Comparison of ENCODE assay signal across 8 mouse cellular contexts in genomic region chr1:156939251-156940141, GRCm38 (mm10). TPM values are rescaled to one million over a fixed set of nuclear protein-coding genes. Genes with fewer than 3 reads are reported as not detected.
DNase-seq lines count a peak whose midpoint lies in the region; ATAC-seq and TF ChIP-seq lines count a peak whose summit lies in the region.

Gene Ralgps2 (minus strand): TSS chr1:156939626.

- peaks cover 11% of the 10 kb centered on the region; the same call in 1 of the 2 replicates for H3K27me3 ChIP-seq in G1E (ENCODE audit: insufficient read depth, low read length)
- no peaks in the 10 kb centered on the region for H3K27me3 ChIP-seq in forebrain, embryonic 16.5 days (replicated peaks; ENCODE audit: control insufficient read depth, insufficient read depth, low read length)
- no peaks in the 10 kb centered on the region for H3K27me3 ChIP-seq in hindbrain, embryonic 11.5 days (ENCODE audit: control insufficient read depth, insufficient read depth, low read length)

- H3K4me2 ChIP-seq in forebrain, embryonic 16.5 days (ENCODE audit: low read length) = peak within 1 kb of the TSS; percentile 82
- peak within 1 kb of the TSS; percentile 91 for H3K4me2 ChIP-seq in hindbrain, embryonic 11.5 days (replicated peaks; ENCODE audit: low read depth, low read length)

- H3K9ac ChIP-seq in forebrain, embryonic 16.5 days (replicated peaks; ENCODE audit: low read depth, low read length) = peak within 1 kb of the TSS; percentile 95
- H3K9ac ChIP-seq in hindbrain, embryonic 11.5 days (ENCODE audit: low read depth, low read length) = peak within 1 kb of the TSS; percentile 93

- peak; percentile 57 for DNase-seq in G1E (ENCODE audit: low spot score)
- DNase-seq in hindbrain, embryonic 11.5 days (ENCODE audit: low spot score) = peak; percentile 80
- DNase-seq in layer of hippocampus, postnatal 14 days (ENCODE audit: low spot score in 2 of 2) = peak; percentile 61 to 73
- DNase-seq in lung, postnatal 10 days = peak; percentile 63
- peak; percentile 39 for DNase-seq in ovary, postnatal 14 days (ENCODE audit: low spot score)
- DNase-seq in thymus, postnatal 25 days = peak; percentile 82

- H3K4me3 ChIP-seq in G1E (ENCODE audit: low read depth, low read length) = peak within 1 kb of the TSS; percentile 77
- H3K4me3 ChIP-seq in forebrain, embryonic 16.5 days (replicated peaks; ENCODE audit: low read length) = peak within 1 kb of the TSS; percentile 88
- peak within 1 kb of the TSS; percentile 90 for H3K4me3 ChIP-seq in hindbrain, embryonic 11.5 days (ENCODE audit: low read depth, low read length)

- no peak for ATAC-seq in G1E (ENCODE audit: extremely low read depth, insufficient number of reproducible peaks, low FRiP score, poor library complexity, severe bottlenecking)
- peak; percentile 80 for ATAC-seq in cerebellum, adult (ENCODE audit: insufficient number of reproducible peaks, low FRiP score, low TSS enrichment)
- ATAC-seq in forebrain, embryonic 16.5 days = peak; percentile 85
- ATAC-seq in hindbrain, embryonic 11.5 days (ENCODE audit: low FRiP score) = peak; percentile 89

- peaks cover 13% of the 10 kb centered on the region for H3K9me3 ChIP-seq in G1E (replicated peaks)
- H3K9me3 ChIP-seq in forebrain, embryonic 16.5 days (ENCODE audit: control insufficient read depth, low read length) = no peaks in the 10 kb centered on the region
- no peaks in the 10 kb centered on the region for H3K9me3 ChIP-seq in hindbrain, embryonic 11.5 days (ENCODE audit: control insufficient read depth, low read length)

- no peaks in the 10 kb centered on the region for H3K36me3 ChIP-seq in G1E (replicated peaks)
- H3K36me3 ChIP-seq in forebrain, embryonic 16.5 days (ENCODE audit: control insufficient read depth, insufficient read depth) = no peaks in the 10 kb centered on the region
- no peaks in the 10 kb centered on the region for H3K36me3 ChIP-seq in hindbrain, embryonic 11.5 days (ENCODE audit: control insufficient read depth, insufficient read depth, low read length)

- no peak for TF ChIP-seq CTCF in G1E (IDR thresholded peaks at IDR 0.05; ENCODE audit: low read depth, low read length)

- H3K4me1 ChIP-seq in G1E (ENCODE audit: insufficient read depth, low read depth, low read length) = peaks cover 21% of the 10 kb centered on the region
- peaks cover 18% of the 10 kb centered on the region for H3K4me1 ChIP-seq in forebrain, embryonic 16.5 days (replicated peaks; ENCODE audit: control insufficient read depth, insufficient read depth, low read length)
- H3K4me1 ChIP-seq in hindbrain, embryonic 11.5 days (replicated peaks; ENCODE audit: control insufficient read depth, insufficient read depth, low read length) = no peaks in the 10 kb centered on the region

- peak within 1 kb of the TSS; percentile 97 for H3K27ac ChIP-seq in forebrain, embryonic 16.5 days (ENCODE audit: low read length)
- peak within 1 kb of the TSS; percentile 96 for H3K27ac ChIP-seq in hindbrain, embryonic 11.5 days (ENCODE audit: low read depth, low read length)

- under 1% methylated on average over 84 of the region's 124 CpGs for WGBS in forebrain, embryonic 16.5 days
- WGBS in hindbrain, embryonic 11.5 days = under 1% methylated on average over 60 of the region's 124 CpGs

RNA-seq across cellular contexts. Expression of gene Ralgps2, which starts in this region (rescaled TPM):
- total RNA-seq in G1E (2014; fragmentation: Nextera tagmentation) (12.4 and 24.2 TPM in 2 replicates), G1E (2017) (24.5 and 32.2 TPM in 2 replicates)
- polyA plus RNA-seq in G1E (2012) = 9.3 and 9.8 TPM in 2 replicates
- 132 and 135 TPM in 2 replicates for polyA plus RNA-seq in forebrain, embryonic 16.5 days (2015; fragmentation: Nextera tagmentation; extraction: Ambion mirVana)
- polyA plus RNA-seq in hindbrain, embryonic 11.5 days (2014; fragmentation: Nextera tagmentation; extraction: Ambion mirVana) = 85.5 and 103 TPM in 2 replicates
- 10 to 100 TPM; 79.0 to 96.0 TPM for total RNA-seq in layer of hippocampus, postnatal 14 days (2021)
